Mouse (Mus musculus) lung, embryonic 16.5 days (tissue): ENCODE data around the gene Gm2a. TPM values are rescaled to one million over a fixed set of nuclear protein-coding genes. Genes with fewer than 3 reads are reported as not detected.

Experiments used
- ATAC-seq: fragments of 200-750 bp; cut with Nextera tagmentation; 2 replicates; pipeline ENCODE4 v1.8.0; 2017; ENCODE audit warnings: low read depth, mild to moderate bottlenecking, moderate library complexity
- H3K27ac ChIP-seq: fragments of 300-500 bp; sonication (generic); 2 replicates; pipeline ENCODE4 v1.5.1; 2014; ENCODE audit warnings: mild to moderate bottlenecking, control low read depth, low read length
- H3K27me3 ChIP-seq: fragments of 300-500 bp; sonication (generic); 2 replicates; pipeline ENCODE4 v1.6.1; 2014; ENCODE audit warnings: low read depth, low read length, mixed read lengths; ENCODE audit not compliant: control insufficient read depth, insufficient read depth
- H3K36me3 ChIP-seq: fragments of 300-500 bp; sonication (generic); 2 replicates; pipeline ENCODE4 v1.6.1; 2014; ENCODE audit warnings: low read length; ENCODE audit not compliant: control insufficient read depth, insufficient read depth
- H3K4me1 ChIP-seq: fragments of 300-500 bp; sonication (generic); replicated peaks from 2 replicates; pipeline ENCODE4 v1.6.1; 2014; ENCODE audit warnings: low read length, mixed read lengths; ENCODE audit not compliant: control insufficient read depth, insufficient read depth
- H3K4me2 ChIP-seq: fragments of 300-500 bp; sonication (generic); 2 replicates; pipeline ENCODE4 v1.6.1; 2014; ENCODE audit warnings: low read depth, low read length, control low read depth
- H3K4me3 ChIP-seq: fragments of 300-500 bp; sonication (generic); 2 replicates; pipeline ENCODE4 v1.5.1; 2014; ENCODE audit warnings: mild to moderate bottlenecking, low read length, control low read depth
- H3K9ac ChIP-seq: fragments of 300-500 bp; sonication (generic); 2 replicates; pipeline ENCODE4 v1.6.1; 2014; ENCODE audit warnings: low read length, control low read depth
- H3K9me3 ChIP-seq: fragments of 300-500 bp; sonication (generic); 2 replicates; pipeline ENCODE4 v1.6.1; 2016; ENCODE audit warnings: low read length; ENCODE audit not compliant: control insufficient read depth
- WGBS: fragments of 180-500 bp; shearing (Covaris S2); extraction: QIAGEN DNeasy Blood & Tissue Kit; methylation state at CpG from one replicate; pipeline ENCODE4 v1.1.7; 2014; 5-methylcytosine and 5-hydroxymethylcytosine counted together
- polyA plus RNA-seq: library from polyadenylated mRNA; unstranded; fragments of >200 nt; fragmentation: Nextera tagmentation; extraction: Ambion mirVana; gene quantifications from 2 replicates; pipeline ENCODE4 v1.2.1, GENCODE M21; 2015

The Gm2a gene
- polyA plus RNA-seq, 1 experiment from 2014 or later: 22.8 TPM

DNA sequence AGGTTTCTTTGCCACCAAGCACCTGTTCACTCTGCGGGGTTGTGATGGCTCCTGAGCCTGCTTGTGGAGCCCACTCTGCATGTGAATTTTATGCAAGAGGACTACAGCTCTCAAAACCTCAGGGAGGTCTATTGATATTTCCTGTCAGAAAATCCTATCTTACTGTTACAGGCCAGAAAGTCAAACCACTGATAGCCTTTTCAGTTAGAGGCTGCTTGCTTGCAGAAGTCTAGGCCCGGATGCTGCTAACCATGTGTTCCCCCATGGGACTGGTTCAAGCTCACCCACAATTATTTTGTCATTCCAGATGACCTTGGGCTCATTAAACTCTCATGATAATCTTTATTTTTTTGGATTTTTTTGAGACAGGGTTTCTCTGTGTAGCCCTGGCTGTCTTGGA, 19.1 kb downstream of the Gm2a start:
- Histone ChIP-seq H3K9me3 (peaks cover 3% of the 10 kb centered on the region; the same call in 1 of the 2 replicates), H3K9ac (no peak overlapping the region), H3K4me3 (no peak overlapping the region), H3K36me3 (no peaks in the 10 kb centered on the region), H3K27me3 (no peaks in the 10 kb centered on the region), H3K4me2 (no peak overlapping the region), H3K4me1 (0 out of 2 replicates have a peak, but pooled peaks cover 3% of the 10 kb centered on the region), H3K27ac (no peak overlapping the region)
- 91% methylated on average over 2 of the region's 2 CpGs for WGBS
- ATAC-seq: no peak

DNA sequence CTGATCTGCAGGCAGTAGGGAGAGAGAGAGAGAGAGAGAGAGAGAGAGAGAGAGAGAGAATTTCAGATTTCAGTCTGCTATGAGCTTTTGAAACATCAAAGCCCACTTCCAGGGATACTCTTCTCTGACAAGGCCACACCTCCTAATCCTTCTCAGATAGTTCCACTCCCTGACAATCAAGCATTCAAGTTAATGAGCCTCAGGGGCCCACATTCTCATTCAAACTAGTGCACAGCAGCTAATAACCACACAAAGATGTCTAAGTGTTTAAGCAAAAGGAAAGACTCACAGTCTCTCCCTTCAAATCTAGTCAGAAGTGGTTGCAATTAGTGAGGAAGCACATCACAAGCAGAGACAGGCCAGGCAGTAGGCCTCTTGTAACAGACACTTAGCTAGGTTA, 22.4 kb downstream of the Gm2a start:
- no peak overlapping the region for H3K4me2 ChIP-seq
- no peaks in the 10 kb centered on the region for H3K4me1 ChIP-seq
- H3K4me3 ChIP-seq: no peak overlapping the region
- no peaks in the 10 kb centered on the region for H3K36me3 ChIP-seq
- H3K9me3 ChIP-seq: peaks cover 3% of the 10 kb centered on the region; the same call in 1 of the 2 replicates
- ATAC-seq: no peak
- no peaks in the 10 kb centered on the region for H3K27me3 ChIP-seq
- no peak overlapping the region for H3K9ac ChIP-seq
- 0 out of 2 replicates have a peak overlapping the region, but pooled peaks have one; percentile 5 for H3K27ac ChIP-seq

DNA sequence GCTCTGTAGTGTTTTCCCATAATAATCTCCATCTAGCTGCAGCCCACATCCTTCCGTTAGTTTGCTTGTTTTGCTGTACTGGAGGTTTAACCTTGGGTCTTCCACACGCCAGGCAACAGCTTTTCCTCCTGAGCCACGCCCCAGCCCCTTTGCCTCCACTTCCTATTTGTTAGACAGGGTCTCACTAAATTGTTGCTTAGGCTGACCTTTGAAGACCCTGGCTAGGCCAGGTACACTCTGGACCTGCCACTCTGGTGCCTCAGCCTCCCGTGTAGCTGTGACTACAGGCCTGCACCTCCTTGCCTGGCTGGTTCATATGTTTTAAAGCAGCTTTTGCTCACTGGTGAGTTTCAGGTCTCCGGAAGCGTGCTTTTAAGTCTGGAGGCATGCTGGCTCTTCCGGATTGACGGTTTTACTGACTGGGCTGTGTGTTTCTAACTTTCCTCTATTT, 22.9 kb downstream of the Gm2a start:
- no peaks in the 10 kb centered on the region for H3K4me1 ChIP-seq
- no peaks in the 10 kb centered on the region for H3K27me3 ChIP-seq
- H3K4me2 ChIP-seq: no peak overlapping the region
- H3K27ac ChIP-seq: peak overlapping the region; percentile 4
- no peaks in the 10 kb centered on the region for H3K36me3 ChIP-seq
- peaks cover 3% of the 10 kb centered on the region; the same call in 1 of the 2 replicates for H3K9me3 ChIP-seq
- H3K9ac ChIP-seq: no peak overlapping the region
- 64% methylated on average over 8 of the region's 8 CpGs for WGBS
- ATAC-seq: no peak
- no peak overlapping the region for H3K4me3 ChIP-seq

DNA sequence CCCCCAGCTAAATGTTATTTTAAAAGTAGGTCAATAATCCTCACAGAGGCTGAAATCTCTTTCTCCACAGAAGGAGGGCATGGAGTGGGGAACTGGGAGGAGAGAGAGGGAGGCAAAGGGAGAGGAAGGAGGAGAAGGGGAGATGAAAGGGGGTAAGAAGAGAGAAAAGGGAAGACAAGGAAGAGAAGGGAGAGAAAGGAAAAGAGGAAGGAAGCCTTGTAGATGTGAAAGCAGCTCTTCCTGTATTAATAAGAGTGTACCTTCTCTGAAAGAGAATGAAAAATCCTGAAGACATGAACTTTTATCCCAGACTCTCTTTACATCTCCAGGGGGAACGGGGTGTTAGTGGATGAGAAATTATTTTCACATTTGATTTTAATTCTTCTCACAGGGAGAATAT, 23.5 kb downstream of the Gm2a start:
- no peak overlapping the region for H3K9ac ChIP-seq
- no peaks in the 10 kb centered on the region for H3K27me3 ChIP-seq
- H3K4me1 ChIP-seq: no peaks in the 10 kb centered on the region
- WGBS: 83% methylated on average over 1 of the region's 1 CpGs
- H3K4me3 ChIP-seq: no peak overlapping the region
- H3K9me3 ChIP-seq: peaks cover 3% of the 10 kb centered on the region; the same call in 1 of the 2 replicates
- H3K4me2 ChIP-seq: no peak overlapping the region
- H3K36me3 ChIP-seq: no peaks in the 10 kb centered on the region
- H3K27ac ChIP-seq: no peak overlapping the region; the same call in 1 of the 2 replicates
- no peak for ATAC-seq

DNA sequence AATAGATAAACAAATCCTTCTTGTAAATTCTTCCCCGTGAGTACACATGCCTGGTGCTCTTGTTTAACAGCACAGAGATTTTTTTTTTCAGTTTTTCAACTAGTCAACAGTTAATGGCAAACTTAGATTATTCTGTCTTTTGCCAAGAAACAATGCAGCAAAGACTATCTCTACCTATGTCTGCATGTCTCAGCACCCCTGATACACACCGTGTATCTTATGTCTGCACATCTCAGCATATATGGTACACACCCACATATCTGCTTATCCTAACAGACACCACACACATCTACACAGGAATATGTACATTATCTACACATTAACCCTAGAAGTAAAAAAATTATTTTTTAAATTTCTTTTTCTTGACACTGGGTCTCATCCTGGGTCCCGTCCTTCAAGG, 28.7 kb downstream of the Gm2a start:
- H3K27me3 ChIP-seq: no peaks in the 10 kb centered on the region
- no peak for ATAC-seq
- H3K9ac ChIP-seq: no peak overlapping the region
- H3K4me1 ChIP-seq: no peaks in the 10 kb centered on the region
- no peak overlapping the region for H3K4me3 ChIP-seq
- H3K4me2 ChIP-seq: no peak overlapping the region
- H3K9me3 ChIP-seq: no peaks in the 10 kb centered on the region
- H3K36me3 ChIP-seq: no peaks in the 10 kb centered on the region
- H3K27ac ChIP-seq: no peak overlapping the region
- 60% methylated on average over 3 of the region's 3 CpGs for WGBS

DNA sequence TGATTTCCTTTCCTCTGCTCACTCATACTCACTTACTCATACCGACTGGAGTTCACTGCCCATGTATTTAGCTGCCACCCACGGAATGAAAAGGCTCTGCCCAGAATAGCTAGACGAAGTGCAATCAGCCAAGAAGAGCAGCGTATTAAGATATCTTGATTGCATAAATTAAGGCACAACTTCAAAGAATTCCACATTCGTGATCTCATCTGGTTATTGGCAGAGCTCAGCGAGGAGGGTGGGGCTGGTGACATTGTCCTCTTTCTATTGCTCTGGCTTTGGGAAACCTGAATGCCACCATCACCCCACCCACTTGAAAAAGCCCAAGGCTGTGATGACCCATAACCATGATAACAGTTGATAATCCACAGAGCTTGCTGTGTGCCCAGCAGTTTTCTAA, 30.0 kb downstream of the Gm2a start:
- no peak for ATAC-seq
- H3K27me3 ChIP-seq: no peaks in the 10 kb centered on the region
- no peak overlapping the region for H3K27ac ChIP-seq
- no peak overlapping the region for H3K4me3 ChIP-seq
- H3K4me1 ChIP-seq: no peaks in the 10 kb centered on the region
- no peaks in the 10 kb centered on the region for H3K36me3 ChIP-seq
- H3K4me2 ChIP-seq: no peak overlapping the region
- WGBS: 58% methylated on average over 6 of the region's 6 CpGs
- no peak overlapping the region for H3K9ac ChIP-seq
- H3K9me3 ChIP-seq: no peaks in the 10 kb centered on the region

DNA sequence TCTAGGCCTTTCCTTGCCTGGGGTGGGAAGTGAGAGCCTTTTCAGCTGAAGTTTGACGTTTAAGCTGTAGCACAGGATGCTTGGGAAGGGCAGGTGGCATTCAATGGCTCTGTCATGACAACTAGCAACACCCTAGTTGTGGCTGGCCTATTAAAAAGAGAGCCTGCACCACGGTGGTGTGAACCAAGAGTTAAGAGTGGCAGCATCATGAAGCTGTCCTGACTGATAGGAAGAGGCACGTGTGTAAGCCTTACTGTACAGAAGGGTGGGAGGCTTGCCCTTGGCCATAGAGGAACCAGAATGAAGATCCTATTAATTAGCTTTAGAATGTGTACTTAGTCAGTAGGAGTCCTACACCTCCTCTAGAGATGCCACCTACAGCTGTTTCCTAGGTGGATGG, 30.5 kb downstream of the Gm2a start:
- no peak for ATAC-seq

DNA sequence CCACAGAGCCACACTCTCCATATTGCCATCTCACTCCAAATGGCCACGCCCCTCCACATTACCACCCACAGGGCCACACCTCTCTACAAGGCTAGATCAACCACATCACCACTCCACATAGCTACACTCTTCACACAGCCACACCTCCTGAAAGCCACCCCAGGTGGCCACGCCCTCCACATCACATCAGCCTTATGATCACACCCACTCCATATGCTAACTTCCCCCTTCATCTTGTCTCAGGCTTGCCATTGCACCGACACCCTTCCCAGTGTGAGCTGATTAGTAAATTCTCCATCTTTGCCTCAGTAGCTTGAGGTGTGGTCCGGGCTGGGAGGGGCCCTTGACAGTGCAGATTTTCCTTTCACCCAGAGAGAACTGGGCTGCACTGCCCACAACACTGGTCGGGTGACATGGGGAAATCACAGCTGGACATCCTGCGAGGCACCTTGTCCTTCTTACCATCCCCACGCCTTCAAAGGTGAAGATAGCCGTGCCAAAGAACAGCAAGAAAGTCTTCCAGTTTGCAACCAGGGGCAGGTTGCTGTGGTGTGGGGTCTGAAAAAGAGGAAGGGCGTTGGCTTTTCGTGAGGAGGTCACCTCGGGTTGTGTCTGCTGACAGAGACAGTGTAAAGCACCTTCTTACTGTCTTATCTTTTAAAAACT, 33.3 kb downstream of the Gm2a start:
- Histone ChIP-seq H3K27me3 (no peaks in the 10 kb centered on the region), H3K9ac (no peak overlapping the region), H3K36me3 (no peaks in the 10 kb centered on the region), H3K4me3 (no peak overlapping the region), H3K9me3 (no peaks in the 10 kb centered on the region), H3K4me1 (no peaks in the 10 kb centered on the region), H3K27ac (no peak overlapping the region), H3K4me2 (no peak overlapping the region)
- whole genome bisulfite sequencing: 78% methylated on average over 11 of the region's 11 CpGs
- no peak for ATAC-seq

More for the DNA sequence above, 30.5 kb downstream of the Gm2a start:
- H3K9me3 ChIP-seq: no peaks in the 10 kb centered on the region
- no peak overlapping the region for H3K4me2 ChIP-seq
- H3K27me3 ChIP-seq: no peaks in the 10 kb centered on the region
- H3K27ac ChIP-seq: no peak overlapping the region
- no peaks in the 10 kb centered on the region for H3K36me3 ChIP-seq
- WGBS: 77% methylated on average over 3 of the region's 3 CpGs
- no peaks in the 10 kb centered on the region for H3K4me1 ChIP-seq
- H3K4me3 ChIP-seq: no peak overlapping the region
- no peak overlapping the region for H3K9ac ChIP-seq

DNA sequence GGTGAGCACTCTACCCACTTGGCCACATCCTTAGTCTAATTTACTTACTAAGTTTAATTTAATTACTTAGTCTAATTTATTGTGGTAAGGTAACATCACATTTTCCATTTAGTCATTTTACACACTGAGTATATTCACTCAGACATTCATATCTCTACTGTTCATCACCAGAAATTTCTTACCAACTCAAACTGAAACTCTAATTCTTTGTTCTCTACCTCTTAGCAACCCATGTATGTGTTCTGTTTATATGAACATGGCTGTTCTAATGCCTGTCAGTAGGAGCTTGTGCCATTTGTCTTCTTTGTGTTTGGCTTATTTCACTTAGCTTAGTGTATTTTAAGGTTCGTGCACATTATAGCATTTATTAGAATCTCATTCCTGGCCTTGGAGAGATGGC, 34.0 kb downstream of the Gm2a start:
- Histone ChIP-seq H3K4me2 (no peak overlapping the region), H3K27ac (no peak overlapping the region), H3K4me3 (no peak overlapping the region), H3K27me3 (no peaks in the 10 kb centered on the region), H3K9ac (no peak overlapping the region), H3K36me3 (no peaks in the 10 kb centered on the region), H3K4me1 (no peaks in the 10 kb centered on the region), H3K9me3 (no peaks in the 10 kb centered on the region)
- WGBS: 61% methylated on average over 1 of the region's 1 CpGs
- ATAC-seq: no peak
